In the genomic region with DNA sequence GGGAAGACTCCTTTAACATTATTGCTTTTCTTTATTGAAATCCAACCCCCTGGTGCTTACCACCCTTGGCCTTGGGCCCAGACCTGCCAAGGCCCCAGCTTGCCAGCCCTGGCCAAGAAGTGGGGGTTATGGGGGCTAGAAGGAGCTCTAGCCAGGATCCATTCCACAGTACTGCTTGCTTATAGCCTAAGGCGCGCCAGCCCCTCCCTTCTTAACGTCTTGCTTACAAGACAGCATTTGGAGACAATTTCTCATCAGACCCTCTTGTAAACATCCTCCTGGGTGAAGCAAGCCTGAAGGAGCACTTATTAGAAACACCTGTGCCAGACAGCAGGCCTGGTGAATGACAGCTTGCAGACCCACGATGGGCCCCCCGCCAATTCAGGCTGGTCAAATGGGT, we compare ENCODE assay signal across 26 mouse cellular contexts.
A peak's percentile ranks its signal among the peaks of the same experiment; 100 is the strongest.
DNase-seq lines count a peak whose midpoint lies in the region; ATAC-seq and TF ChIP-seq lines count a peak whose summit lies in the region.
"Had no signal": no experiment of that assay in that cellular context is flagged by ENCODE, and none has a peak within 500 bp of the region (broad histone marks: within the 10 kb centered on the region; RNA-seq: fewer than 3 reads in every experiment).

No protein-coding gene starts in this region.

- no peak overlapping the region for H3K9ac ChIP-seq in midbrain, embryonic 14.5 days (replicated peaks; ENCODE audit: low read length)
- H3K9ac ChIP-seq in midbrain, embryonic 15.5 days = no peak overlapping the region
- no peak overlapping the region for H3K9ac ChIP-seq in limb, embryonic 13.5 days
- H3K9ac ChIP-seq in stomach, postnatal 0 days (ENCODE audit: low read length) = no peak overlapping the region
- H3K9ac ChIP-seq: forebrain, embryonic 15.5 days; heart, embryonic 13.5 days; limb, embryonic 15.5 days; liver, embryonic 13.5 days; midbrain, embryonic 12.5 days had no signal

- H3K4me3 ChIP-seq in cerebellum, adult 2 months (replicated peaks; ENCODE audit: insufficient read depth, low read depth, low read length) = no peak overlapping the region
- no peak overlapping the region for H3K4me3 ChIP-seq in midbrain, embryonic 14.5 days (replicated peaks; ENCODE audit: low read depth, low read length)
- H3K4me3 ChIP-seq in midbrain, embryonic 15.5 days = no peak overlapping the region
- H3K4me3 ChIP-seq in limb, embryonic 13.5 days = no peak overlapping the region
- H3K4me3 ChIP-seq in stomach, postnatal 0 days (ENCODE audit: low read depth, low read length) = no peak overlapping the region
- H3K4me3 ChIP-seq: forebrain, embryonic 15.5 days; heart, embryonic 13.5 days; limb, embryonic 15.5 days; liver, embryonic 13.5 days; megakaryocyte, embryonic 14.5 days; midbrain, embryonic 12.5 days had no signal

- no peaks in the 10 kb centered on the region for H3K9me3 ChIP-seq in midbrain, embryonic 14.5 days (ENCODE audit: control insufficient read depth, low read length)
- H3K9me3 ChIP-seq in midbrain, embryonic 15.5 days = no peaks in the 10 kb centered on the region
- no peaks in the 10 kb centered on the region for H3K9me3 ChIP-seq in limb, embryonic 13.5 days
- no peaks in the 10 kb centered on the region for H3K9me3 ChIP-seq in stomach, postnatal 0 days (ENCODE audit: control insufficient read depth, low read length)
- H3K9me3 ChIP-seq: forebrain, embryonic 15.5 days; heart, embryonic 13.5 days; limb, embryonic 15.5 days; liver, embryonic 13.5 days; megakaryocyte, embryonic 14.5 days; midbrain, embryonic 12.5 days had no signal

- peak; percentile 47 to 60 for DNase-seq in cerebellum, postnatal 10 days
- no peak for DNase-seq in cerebellum, adult 2 months
- DNase-seq in heart, adult 11 months = peak; percentile 84
- DNase-seq in heart, adult 8-10 months (ENCODE audit: low spot score) = no peak
- peak; percentile 11 for DNase-seq in midbrain, embryonic 14.5 days
- no peak for DNase-seq in stomach, postnatal 0 days (ENCODE audit: low spot score)
- DNase-seq: adrenal gland, postnatal 10 days; cerebellum, adult 11-12 months; cerebellum, postnatal 36 days; gastrocnemius, postnatal 25 days; heart, adult 18-20 months; heart, postnatal 10 days; kidney, postnatal 14 days; layer of hippocampus, adult 9-11 months; liver, embryonic 13.5 days; lung, adult 18-20 months; lung, postnatal 4 days had no signal

- no peak overlapping the region for H3K4me2 ChIP-seq in midbrain, embryonic 14.5 days (ENCODE audit: low read length)
- H3K4me2 ChIP-seq in midbrain, embryonic 15.5 days = no peak overlapping the region
- H3K4me2 ChIP-seq in limb, embryonic 13.5 days (replicated peaks) = no peak overlapping the region; the same call in 1 of the 2 replicates
- no peak overlapping the region for H3K4me2 ChIP-seq in stomach, postnatal 0 days (replicated peaks; ENCODE audit: low read depth)
- H3K4me2 ChIP-seq: forebrain, embryonic 15.5 days; heart, embryonic 13.5 days; limb, embryonic 15.5 days; liver, embryonic 13.5 days; midbrain, embryonic 12.5 days had no signal

- no peak for TF ChIP-seq EP300 in stomach, postnatal 0 days (optimal IDR thresholded peaks at IDR 0.05)

- H3K4me1 ChIP-seq in cerebellum, adult 2 months (ENCODE audit: control insufficient read depth, insufficient read depth, low read length) = no peaks in the 10 kb centered on the region
- H3K4me1 ChIP-seq in midbrain, embryonic 14.5 days (ENCODE audit: control insufficient read depth, insufficient read depth, low read length) = no peaks in the 10 kb centered on the region
- no peaks in the 10 kb centered on the region for H3K4me1 ChIP-seq in midbrain, embryonic 15.5 days
- peaks cover 28% of the 10 kb centered on the region for H3K4me1 ChIP-seq in limb, embryonic 13.5 days
- H3K4me1 ChIP-seq in stomach, postnatal 0 days (replicated peaks; ENCODE audit: control insufficient read depth, insufficient read depth) = no peaks in the 10 kb centered on the region
- H3K4me1 ChIP-seq: heart, embryonic 13.5 days; liver, embryonic 13.5 days; megakaryocyte, embryonic 14.5 days had no signal

- no peaks in the 10 kb centered on the region for H3K36me3 ChIP-seq in midbrain, embryonic 14.5 days (ENCODE audit: control insufficient read depth, insufficient read depth, low read length)
- H3K36me3 ChIP-seq in midbrain, embryonic 15.5 days (replicated peaks) = no peaks in the 10 kb centered on the region
- H3K36me3 ChIP-seq in limb, embryonic 13.5 days = no peaks in the 10 kb centered on the region
- no peaks in the 10 kb centered on the region for H3K36me3 ChIP-seq in stomach, postnatal 0 days (ENCODE audit: control insufficient read depth, insufficient read depth, low read length)
- H3K36me3 ChIP-seq: forebrain, embryonic 15.5 days; heart, embryonic 13.5 days; limb, embryonic 15.5 days; liver, embryonic 13.5 days; midbrain, embryonic 12.5 days had no signal

- 40% methylated on average over 5 of the region's 5 CpGs for WGBS in cerebellum, adult 2 months
- 82% methylated on average over 5 of the region's 5 CpGs for WGBS in midbrain, embryonic 14.5 days
- WGBS in midbrain, embryonic 15.5 days = 74% methylated on average over 5 of the region's 5 CpGs
- 26% methylated on average over 5 of the region's 5 CpGs for WGBS in limb, embryonic 13.5 days
- WGBS in stomach, postnatal 0 days = 55% methylated on average over 5 of the region's 5 CpGs

- TF ChIP-seq CTCF in cerebellum, adult 2 months (IDR thresholded peaks at IDR 0.05; ENCODE audit: borderline replicate concordance, insufficient read depth, low read depth, low read length) = no peak
- TF ChIP-seq CTCF in stomach, postnatal 0 days (IDR thresholded peaks at IDR 0.05; ENCODE audit: low read depth) = no peak

- no peak for TF ChIP-seq POLR2A in cerebellum, adult 2 months (IDR thresholded peaks at IDR 0.05; ENCODE audit: borderline replicate concordance, insufficient read depth, low read length)

- no peak overlapping the region for H3K27ac ChIP-seq in cerebellum, adult 2 months (ENCODE audit: insufficient read depth, low read length)
- H3K27ac ChIP-seq in midbrain, embryonic 14.5 days (replicated peaks; ENCODE audit: low read depth, low read length) = no peak overlapping the region
- no peak overlapping the region for H3K27ac ChIP-seq in midbrain, embryonic 15.5 days
- H3K27ac ChIP-seq in limb, embryonic 13.5 days = no peak overlapping the region
- H3K27ac ChIP-seq in stomach, postnatal 0 days (replicated peaks) = no peak overlapping the region
- H3K27ac ChIP-seq: forebrain, embryonic 15.5 days; heart, embryonic 13.5 days; limb, embryonic 15.5 days; liver, embryonic 13.5 days; midbrain, embryonic 12.5 days had no signal

- no peaks in the 10 kb centered on the region for H3K27me3 ChIP-seq in cerebellum, adult 2 months (ENCODE audit: control insufficient read depth, insufficient read depth, low read length)
- H3K27me3 ChIP-seq in midbrain, embryonic 14.5 days (ENCODE audit: control insufficient read depth, insufficient read depth, low read length) = no peaks in the 10 kb centered on the region
- H3K27me3 ChIP-seq in midbrain, embryonic 15.5 days (replicated peaks) = no peaks in the 10 kb centered on the region
- peaks cover 31% of the 10 kb centered on the region for H3K27me3 ChIP-seq in limb, embryonic 13.5 days
- no peaks in the 10 kb centered on the region for H3K27me3 ChIP-seq in stomach, postnatal 0 days (ENCODE audit: control insufficient read depth, insufficient read depth, low read length)
- H3K27me3 ChIP-seq: forebrain, embryonic 15.5 days; liver, embryonic 13.5 days; midbrain, embryonic 12.5 days had no signal

- ATAC-seq in midbrain, embryonic 14.5 days (ENCODE audit: low FRiP score, low TSS enrichment) = no peak
- no peak for ATAC-seq in midbrain, embryonic 15.5 days (replicated peaks)
- ATAC-seq in limb, embryonic 13.5 days (ENCODE audit: low FRiP score, low read depth) = peak; percentile 41; the same call in 1 of the 2 replicates
- ATAC-seq in stomach, postnatal 0 days (ENCODE audit: low FRiP score, low TSS enrichment) = no peak
- ATAC-seq: forebrain, embryonic 15.5 days; intestine, embryonic 16.5 days; lung, postnatal 0 days had no signal

Comparison
In these comparisons a context has a peak if more than half of its experiments do, and no peak if none do; other contexts are left out.
1. DNase-seq: peak in cerebellum, postnatal 10 days (2 of 2), heart, adult 11 months (single experiment) and midbrain, embryonic 14.5 days (single experiment); none in cerebellum, adult 2 months (0 of 2), heart, adult 8-10 months (single experiment) and stomach, postnatal 0 days (single experiment).